Mouse (Mus musculus) heart, postnatal 0 days (tissue): ENCODE data around the gene Lrp1.
A peak's percentile ranks its signal among the peaks of the same experiment; 100 is the strongest.

Source experiments
- CTCF ChIP-seq: IDR thresholded peaks from 2 replicates; pipeline ENCODE4 v1.5.1; 2016; ENCODE audit warnings: antibody characterized with exemption, control low read depth, low read depth
- EP300 ChIP-seq: IDR thresholded peaks from 2 replicates; pipeline ENCODE4 v1.6.1; 2016; ENCODE audit warnings: antibody characterized with exemption, low read depth

DNA sequence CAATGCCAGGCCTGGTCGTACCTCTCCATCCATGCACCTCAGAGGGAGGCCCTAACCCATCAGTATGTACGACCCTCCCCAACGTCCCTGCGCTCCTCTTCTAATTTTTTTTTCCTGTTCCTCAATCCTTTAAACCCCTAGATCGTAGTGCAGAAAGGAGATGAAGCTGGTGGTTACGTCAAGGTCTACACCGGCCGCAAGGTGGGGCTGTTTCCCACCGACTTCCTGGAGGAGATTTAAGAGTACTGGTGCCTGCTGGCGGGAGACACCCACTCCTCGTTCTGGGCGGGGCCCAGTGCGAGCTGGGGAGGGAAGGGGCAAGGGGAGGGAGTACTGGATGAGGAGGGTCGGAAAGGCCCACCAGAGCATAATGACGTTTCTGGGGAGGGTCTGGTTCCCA, 112.7 kb downstream of the Lrp1 start:
- TF ChIP-seq CTCF: peak; percentile 57
- no peak for TF ChIP-seq EP300
